Mouse (Mus musculus) CH12.LX (cell line): Measurements from ENCODE around the gene Rcan2. TPM values are rescaled to one million over a fixed set of nuclear protein-coding genes. Genes with fewer than 3 reads are reported as not detected.

ENCODE experiments used
- DNase-seq: peaks from one replicate; pipeline ENCODE4 v3.0.0-alpha.2; 2013; ENCODE audit errors: extremely low read depth
- H3K27ac ChIP-seq: 2 replicates; pipeline ENCODE4 v1.5.1; 2012; ENCODE audit warnings: low read depth, mild to moderate bottlenecking, control low read depth, moderate library complexity; ENCODE audit not compliant: insufficient read depth
- H3K27me3 ChIP-seq: replicated peaks from 2 replicates; pipeline ENCODE3; 2012; ENCODE audit warnings: inconsistent platforms
- H3K36me3 ChIP-seq, 2 experiments: replicated peaks in 1 of 2; 2 replicates each; pipeline versions ENCODE3 to v1.6.1; 2012; ENCODE audit warnings: inconsistent platforms in 1 of 2, low read length in 1 of 2, mild to moderate bottlenecking in 1 of 2, mixed read lengths in 1 of 2, moderate library complexity in 1 of 2; ENCODE audit not compliant: control insufficient read depth in 1 of 2, insufficient read depth in 1 of 2
- H3K4me1 ChIP-seq, 2 experiments: 2 replicates each; pipeline ENCODE4 v1.6.1; 2012; ENCODE audit warnings: inconsistent platforms in 1 of 2, moderate library complexity in 1 of 2; ENCODE audit not compliant: insufficient read depth in 2 of 2, control insufficient read depth in 1 of 2
- H3K4me2 ChIP-seq: 2 replicates; pipeline ENCODE4 v1.6.1; 2012; ENCODE audit warnings: low read depth, mild to moderate bottlenecking, control low read depth; ENCODE audit not compliant: poor library complexity, insufficient read depth, severe bottlenecking
- H3K4me3 ChIP-seq, 3 experiments: fragments of 150-350 bp in 1 of 3; sonication (generic) in 1 of 3; replicated peaks in 1 of 3; 2 replicates each; pipeline versions ENCODE3 to v1.5.1; 2011 to 2012; ENCODE audit warnings: low read depth in 2 of 3, low read length in 2 of 3, mild to moderate bottlenecking in 2 of 3, moderate library complexity in 2 of 3, control low read depth in 1 of 3, improper control_type of control experiment in 1 of 3, inconsistent platforms in 1 of 3, mixed read lengths in 1 of 3; ENCODE audit not compliant: poor library complexity in 1 of 3
- H3K79me2 ChIP-seq: replicated peaks from 2 replicates; pipeline ENCODE4 v1.6.1; 2012; ENCODE audit warnings: mild to moderate bottlenecking, moderate library complexity; ENCODE audit not compliant: control insufficient read depth, poor library complexity, insufficient read depth, severe bottlenecking; ENCODE audit errors: extremely low read depth
- H3K9ac ChIP-seq: 2 replicates; pipeline ENCODE4 v1.6.1; 2012; ENCODE audit warnings: low read depth, mild to moderate bottlenecking, control low read depth, moderate library complexity; ENCODE audit not compliant: insufficient read depth
- H3K9me3 ChIP-seq: replicated peaks from 2 replicates; pipeline ENCODE3; 2012; ENCODE audit warnings: low read length, inconsistent platforms, mixed read lengths
- CHD2 ChIP-seq: IDR thresholded peaks from 2 replicates; pipeline ENCODE4 v1.6.1; 2011; ENCODE audit warnings: low read length, improper control_type of control experiment
- CTCF ChIP-seq, 2 experiments: IDR thresholded peaks in 1 of 2; conservative IDR thresholded peaks in 1 of 2; 2 replicates each; pipeline ENCODE4 v1.5.1; 2011 to 2012; ENCODE audit warnings: low read depth in 2 of 2, low read length in 2 of 2, improper control_type of control experiment in 1 of 2, inconsistent platforms in 1 of 2, mild to moderate bottlenecking in 1 of 2, moderate library complexity in 1 of 2
- ELF1 ChIP-seq: IDR thresholded peaks from 2 replicates; pipeline ENCODE4 v1.6.1; 2014; ENCODE audit warnings: low read depth, mild to moderate bottlenecking, inconsistent platforms, low read length, improper control_type of control experiment
- EP300 ChIP-seq: IDR thresholded peaks from 2 replicates; pipeline ENCODE4 v1.6.1; 2011; ENCODE audit warnings: low read length, improper control_type of control experiment
- HCFC1 ChIP-seq: IDR thresholded peaks from 2 replicates; pipeline ENCODE4 v1.6.1; 2012; ENCODE audit warnings: low read depth, mild to moderate bottlenecking, inconsistent platforms, low read length, improper control_type of control experiment
- IRF4 ChIP-seq: IDR thresholded peaks from 2 replicates; pipeline ENCODE4 v1.6.1; 2014; ENCODE audit warnings: low read depth, mild to moderate bottlenecking, inconsistent platforms, low read length, improper control_type of control experiment
- JUN ChIP-seq: IDR thresholded peaks from 2 replicates; pipeline ENCODE4 v1.6.1; 2011; ENCODE audit warnings: low read depth, mild to moderate bottlenecking, low read length, improper control_type of control experiment, moderate library complexity; ENCODE audit not compliant: insufficient read depth
- JUND ChIP-seq: conservative IDR thresholded peaks from 2 replicates; pipeline ENCODE4 v1.6.1; 2011; ENCODE audit warnings: low read depth, low read length, improper control_type of control experiment
- KAT2A ChIP-seq: IDR thresholded peaks from 2 replicates; pipeline ENCODE4 v1.6.1; 2012; ENCODE audit warnings: low read length, improper control_type of control experiment, inconsistent platforms; ENCODE audit not compliant: insufficient replicate concordance
- MAFK ChIP-seq: IDR thresholded peaks from 2 replicates; pipeline ENCODE4 v1.6.1; 2011; ENCODE audit warnings: low read length, improper control_type of control experiment; ENCODE audit not compliant: insufficient replicate concordance
- MAZ ChIP-seq: IDR thresholded peaks from 2 replicates; pipeline ENCODE4 v1.6.1; 2012; ENCODE audit warnings: low read depth, mild to moderate bottlenecking, inconsistent platforms, low read length, improper control_type of control experiment, moderate library complexity
- NELFE ChIP-seq: IDR thresholded peaks from 2 replicates; pipeline ENCODE4 v1.6.1; 2011; ENCODE audit warnings: low read depth, low read length, improper control_type of control experiment
- NRF1 ChIP-seq: IDR thresholded peaks from 2 replicates; pipeline ENCODE4 v1.6.1; 2014; ENCODE audit warnings: low read depth, mild to moderate bottlenecking, inconsistent platforms, low read length, improper control_type of control experiment, moderate library complexity
- PAX5 ChIP-seq: IDR thresholded peaks from 2 replicates; pipeline ENCODE4 v1.6.1; 2012; ENCODE audit warnings: low read length, inconsistent platforms, mixed read lengths
- POLR2A ChIP-seq: IDR thresholded peaks from 2 replicates; pipeline ENCODE4 v1.6.1; 2011; ENCODE audit warnings: low read depth, mild to moderate bottlenecking, improper control_type of control experiment, low read length
- POLR2AphosphoS2 ChIP-seq: IDR thresholded peaks from 2 replicates; pipeline ENCODE4 v1.6.1; 2011; ENCODE audit warnings: low read depth, low read length, improper control_type of control experiment
- RAD21 ChIP-seq: IDR thresholded peaks from 2 replicates; pipeline ENCODE4 v1.6.1; 2011; ENCODE audit warnings: low read depth, mild to moderate bottlenecking, low read length, improper control_type of control experiment, moderate library complexity
- SMC3 ChIP-seq: IDR thresholded peaks from 2 replicates; pipeline ENCODE4 v1.6.1; 2011; ENCODE audit warnings: low read depth, low read length, improper control_type of control experiment
- TBP ChIP-seq: conservative IDR thresholded peaks from 2 replicates; pipeline ENCODE4 v1.6.1; 2011; ENCODE audit warnings: low read depth, low read length, improper control_type of control experiment
- UBTF ChIP-seq: IDR thresholded peaks from 2 replicates; pipeline ENCODE4 v1.6.1; 2012; ENCODE audit warnings: low read depth, mild to moderate bottlenecking, inconsistent platforms, low read length, improper control_type of control experiment, moderate library complexity
- USF2 ChIP-seq: conservative IDR thresholded peaks from 2 replicates; pipeline ENCODE4 v1.6.1; 2011; ENCODE audit warnings: low read depth, low read length, improper control_type of control experiment
- ZKSCAN1 ChIP-seq: IDR thresholded peaks from 2 replicates; pipeline ENCODE4 v1.6.1; 2012; ENCODE audit warnings: low read depth, inconsistent platforms, low read length, improper control_type of control experiment, borderline replicate concordance
- ZMIZ1 ChIP-seq: IDR thresholded peaks from 2 replicates; pipeline ENCODE4 v1.6.1; 2012; ENCODE audit warnings: low read depth, mild to moderate bottlenecking, inconsistent platforms, low read length, improper control_type of control experiment
- ZNF384 ChIP-seq: IDR thresholded peaks from 2 replicates; pipeline ENCODE4 v1.6.1; 2012; ENCODE audit warnings: low read depth, low read length, improper control_type of control experiment, inconsistent platforms
- dilution Hi-C: fragments of 300-500 bp; cut with MboI; formaldehyde crosslinking; loops from 2 replicates; pipeline ENCODE4 v1.14.3; 2020; ENCODE audit warnings: low sequenced_read_pairs; ENCODE audit not compliant: extremely low pct_unique_long_range_greater_than_20kb, extremely low pct_ligation_motif_present
- in situ Hi-C: fragments of 300-500 bp; cut with MboI; formaldehyde crosslinking; loops from 3 replicates; pipeline ENCODE4 v1.14.3; 2019; ENCODE audit warnings: low sequenced_read_pairs, low pct_ligation_motif_present, low pct_unique_long_range_greater_than_20kb, mixed read lengths
- polyA plus RNA-seq: library from polyadenylated mRNA; unstranded; fragments of >175 nt; gene quantifications from 2 replicates; pipeline ENCODE4 v1.2.1, GENCODE M21; 2012; ENCODE audit warnings: low read depth; ENCODE audit not compliant: insufficient read length
- total RNA-seq, 2 experiments: library from RNA; depleted of rRNA; stranded (reverse); fragments of 300-350 nt in 1 of 2; fragments of >200 nt in 1 of 2; gene quantifications; 2 replicates each; pipeline ENCODE4 v1.2.3; 2012 to 2014

Rcan2 gene
- total and polyA plus RNA-seq, 3 experiments, result 0.32 to 1.5 TPM; not detected in 1

DNA sequence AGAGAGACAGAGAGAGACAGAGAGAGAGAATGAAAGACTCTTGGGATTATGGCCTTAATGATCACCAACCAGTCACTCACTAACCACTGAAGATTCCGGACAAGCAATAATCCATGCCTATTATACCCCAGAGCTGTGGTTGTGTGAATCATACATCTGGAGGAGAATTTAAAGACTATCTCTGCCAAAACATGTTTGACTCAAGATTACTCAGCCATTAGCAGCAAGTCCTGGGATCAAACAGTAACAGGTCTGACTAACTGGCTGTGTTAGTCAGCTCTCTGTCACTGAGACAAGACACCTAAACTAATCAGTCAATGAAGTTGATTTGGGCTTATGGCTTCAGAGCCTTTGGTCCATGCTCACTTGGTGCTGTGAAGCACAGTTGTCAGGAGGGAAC is 233.9 kb downstream of the Rcan2 start:
- TF ChIP-seq CHD2 (no peak), EP300 (no peak), ZKSCAN1 (no peak), SMC3 (no peak), ELF1 (no peak), NELFE (no peak), NRF1 (no peak), IRF4 (no peak), ZMIZ1 (no peak), POLR2AphosphoS2 (no peak), USF2 (no peak), MAZ (no peak)
- TF ChIP-seq, all 38 proteins: peak for 0
- in situ Hi-C loops (loop anchor here (25.0 kb wide), 2 partner anchors 148 to 323 kb away; no protein-coding TSS in a partner anchor), dilution Hi-C loops (no loop called here)
- no peak for DNase-seq
- Histone ChIP-seq H3K36me3 (no peaks in the 10 kb centered on the region), H3K9me3 (no peaks in the 10 kb centered on the region), H3K4me2 (no peak overlapping the region), H3K27me3 (peaks cover 7% of the 10 kb centered on the region), H3K4me3 (no peak overlapping the region), H3K79me2 (no peaks in the 10 kb centered on the region), H3K4me1 (peaks cover 0 to 5% of the 10 kb centered on the region in 2 experiments; a peak in 1 of 4 replicates), H3K27ac (no peak overlapping the region), H3K9ac (no peak overlapping the region)

DNA sequence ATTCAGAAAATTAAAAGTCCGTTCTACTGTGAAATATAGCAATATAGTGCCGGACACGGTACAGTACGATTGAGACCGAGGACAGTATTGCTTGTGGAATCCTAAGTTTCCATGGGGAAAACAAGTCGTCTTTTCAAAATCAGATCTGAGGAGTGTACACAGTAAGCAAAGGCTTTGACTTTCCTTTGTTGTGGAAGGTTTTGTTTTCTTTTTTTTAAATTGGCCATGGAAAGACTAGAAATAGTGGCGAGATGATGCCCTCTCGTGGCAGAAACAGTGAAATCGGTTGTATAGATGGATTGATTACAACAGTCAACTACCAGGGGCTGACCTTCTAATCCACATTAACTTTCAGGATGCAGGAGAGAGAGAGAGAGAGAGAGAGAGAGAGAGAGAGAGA is 237.5 kb downstream of the Rcan2 start:
- Histone ChIP-seq H3K4me3 (no peak overlapping the region), H3K27me3 (peaks cover 33% of the 10 kb centered on the region), H3K9ac (no peak overlapping the region), H3K9me3 (peaks cover 2% of the 10 kb centered on the region), H3K36me3 (no peaks in the 10 kb centered on the region), H3K4me2 (no peak overlapping the region), H3K79me2 (no peaks in the 10 kb centered on the region), H3K4me1 (no peaks in the 10 kb centered on the region), H3K27ac (no peak overlapping the region)
- dilution Hi-C loops, result no loop called here
- in situ Hi-C loops, result loop anchor here (25.0 kb wide), 2 partner anchors 151 to 326 kb away; no protein-coding TSS in a partner anchor
- TF ChIP-seq KAT2A (no peak), HCFC1 (no peak), USF2 (no peak), RAD21 (peak; percentile 70), TBP (no peak), ZNF384 (peak; percentile 75), SMC3 (peak; percentile 55), UBTF (no peak), MAFK (no peak), PAX5 (no peak), JUND (no peak), POLR2A (no peak), CTCF (conservative IDR thresholded peaks at IDR 0.05 in 1 of 2, IDR thresholded peaks at IDR 0.05 in 1 of 2; ENCODE audit: low read depth in 2 of 2, low read length in 2 of 2) (peak in 1 of 2 experiments; percentile 63; a peak in 2 of 4 replicates), MAZ (no peak), JUN (no peak), NRF1 (no peak)
- peak; percentile 16 for DNase-seq
